Mouse (Mus musculus): Measurements from ENCODE around the gene Dnah9. TPM values are rescaled to one million over a fixed set of nuclear protein-coding genes. Genes with fewer than 3 reads are reported as not detected.
A peak's percentile ranks its signal among the peaks of the same experiment; 100 is the strongest.

The Dnah9 gene
- polyA plus RNA-seq, 1 experiment from 2014 or later = 1.8 TPM

- Histone ChIP-seq H3K9ac (replicated peaks; ENCODE audit: low read depth) (no peak overlapping the region), H3K4me2 (replicated peaks; ENCODE audit: low read depth, low read length) (no peak overlapping the region), H3K4me1 (ENCODE audit: insufficient read depth, low read depth, low read length) (no peaks in the 10 kb centered on the region), H3K27ac (ENCODE audit: low read length) (no peak overlapping the region), H3K9me3 (ENCODE audit: low read length) (no peaks in the 10 kb centered on the region), H3K27me3 (replicated peaks; ENCODE audit: insufficient read depth, low read length) (no peaks in the 10 kb centered on the region), H3K36me3 (ENCODE audit: insufficient read depth, low read length) (no peaks in the 10 kb centered on the region), H3K4me3 (ENCODE audit: low read depth, low read length) (no peak overlapping the region)
- ATAC-seq (no peak; the same call in 1 of the 2 replicates), DNase-seq (ENCODE audit: low spot score) (peak; percentile 41)
- no peak for TF ChIP-seq CTCF (IDR thresholded peaks at IDR 0.05)
- 0 out of 2 replicates have a peak, but pooled peaks have one; percentile 17 for TF ChIP-seq EP300 (IDR thresholded peaks at IDR 0.05)
- WGBS = 45% methylated on average over 10 of the region's 10 CpGs
Observed at GRCm38 (mm10) chr11:65794428-65795219, 373.7 kb downstream of the Dnah9 start.

GRCm38 (mm10) chr11:65788154-65788553 lies 380.2 kb downstream of the Dnah9 start, which contains the start of gene Map2k4:
Gene Map2k4 (minus strand): TSS chr11:65788297.
- WGBS = under 1% methylated on average over 30 of the region's 36 CpGs
- ATAC-seq (peak; percentile 99), DNase-seq (ENCODE audit: low spot score) (peak; percentile 94)
- H3K4me2 ChIP-seq (replicated peaks; ENCODE audit: low read depth, low read length) = peak within 1 kb of the TSS; percentile 74
- H3K9me3 ChIP-seq (ENCODE audit: low read length) = no peaks in the 10 kb centered on the region
- TF ChIP-seq CTCF (IDR thresholded peaks at IDR 0.05) (peak; percentile 3; the same call in 1 of the 2 replicates), EP300 (IDR thresholded peaks at IDR 0.05) (no peak)
- peak within 1 kb of the TSS; percentile 96 for H3K9ac ChIP-seq (replicated peaks; ENCODE audit: low read depth)
- H3K27ac ChIP-seq (ENCODE audit: low read length) = peak within 1 kb of the TSS; percentile 94
- H3K27me3 ChIP-seq (replicated peaks; ENCODE audit: insufficient read depth, low read length) = no peaks in the 10 kb centered on the region
- H3K36me3 ChIP-seq (ENCODE audit: insufficient read depth, low read length) = no peaks in the 10 kb centered on the region
- H3K4me3 ChIP-seq (ENCODE audit: low read depth, low read length) = peak within 1 kb of the TSS; percentile 99
- H3K4me1 ChIP-seq (ENCODE audit: insufficient read depth, low read depth, low read length) = peaks cover 17% of the 10 kb centered on the region; the same call in 1 of the 2 replicates

- peak overlapping the region; percentile 94 for H3K27ac ChIP-seq (ENCODE audit: low read length)
- peak overlapping the region; percentile 96 for H3K9ac ChIP-seq (replicated peaks; ENCODE audit: low read depth)
- no peaks in the 10 kb centered on the region for H3K27me3 ChIP-seq (replicated peaks; ENCODE audit: insufficient read depth, low read length)
- H3K36me3 ChIP-seq (ENCODE audit: insufficient read depth, low read length) = no peaks in the 10 kb centered on the region
- peaks cover 17% of the 10 kb centered on the region; the same call in 1 of the 2 replicates for H3K4me1 ChIP-seq (ENCODE audit: insufficient read depth, low read depth, low read length)
- H3K4me3 ChIP-seq (ENCODE audit: low read depth, low read length) = peak overlapping the region; percentile 99
- H3K9me3 ChIP-seq (ENCODE audit: low read length) = no peaks in the 10 kb centered on the region
- ATAC-seq (peak; percentile 84), DNase-seq (ENCODE audit: low spot score) (peak; percentile 42)
- under 1% methylated on average over 55 of the region's 71 CpGs for WGBS
- peak overlapping the region; percentile 74 for H3K4me2 ChIP-seq (replicated peaks; ENCODE audit: low read depth, low read length)
- TF ChIP-seq EP300 (IDR thresholded peaks at IDR 0.05) (no peak), CTCF (IDR thresholded peaks at IDR 0.05) (no peak)
Observed at GRCm38 (mm10) chr11:65787421-65788151, 380.8 kb downstream of the Dnah9 start.

GRCm38 (mm10) chr11:65786160-65786559 lies 382.2 kb downstream of the Dnah9 start:
- DNase-seq (ENCODE audit: low spot score) = no peak
- no peaks in the 10 kb centered on the region for H3K27me3 ChIP-seq (replicated peaks; ENCODE audit: insufficient read depth, low read length)
- no peak overlapping the region for H3K9ac ChIP-seq (replicated peaks; ENCODE audit: low read depth)
- no peak overlapping the region for H3K27ac ChIP-seq (ENCODE audit: low read length)
- no peak for ATAC-seq
- no peaks in the 10 kb centered on the region for H3K9me3 ChIP-seq (ENCODE audit: low read length)
- peaks cover 17% of the 10 kb centered on the region; the same call in 1 of the 2 replicates for H3K4me1 ChIP-seq (ENCODE audit: insufficient read depth, low read depth, low read length)
- TF ChIP-seq CTCF (IDR thresholded peaks at IDR 0.05) = no peak
- no peak for TF ChIP-seq EP300 (IDR thresholded peaks at IDR 0.05)
- H3K4me3 ChIP-seq (ENCODE audit: low read depth, low read length) = no peak overlapping the region
- H3K36me3 ChIP-seq (ENCODE audit: insufficient read depth, low read length) = no peaks in the 10 kb centered on the region
- WGBS = 74% methylated on average over 2 of the region's 2 CpGs
- peak overlapping the region; percentile 74; the same call in 1 of the 2 replicates for H3K4me2 ChIP-seq (replicated peaks; ENCODE audit: low read depth, low read length)

GRCm38 (mm10) chr11:65781596-65781995 lies 386.8 kb downstream of the Dnah9 start:
- Histone ChIP-seq H3K27ac (ENCODE audit: low read length) (no peak overlapping the region), H3K4me1 (ENCODE audit: insufficient read depth, low read depth, low read length) (peaks cover 15% of the 10 kb centered on the region; the same call in 1 of the 2 replicates), H3K36me3 (ENCODE audit: insufficient read depth, low read length) (peaks cover 5% of the 10 kb centered on the region; the same call in 1 of the 2 replicates), H3K4me2 (replicated peaks; ENCODE audit: low read depth, low read length) (no peak overlapping the region), H3K4me3 (ENCODE audit: low read depth, low read length) (no peak overlapping the region), H3K27me3 (replicated peaks; ENCODE audit: insufficient read depth, low read length) (no peaks in the 10 kb centered on the region), H3K9me3 (ENCODE audit: low read length) (no peaks in the 10 kb centered on the region), H3K9ac (replicated peaks; ENCODE audit: low read depth) (no peak overlapping the region)
- DNase-seq (ENCODE audit: low spot score) (no peak), ATAC-seq (no peak)
- TF ChIP-seq CTCF (IDR thresholded peaks at IDR 0.05) = no peak
- no peak for TF ChIP-seq EP300 (IDR thresholded peaks at IDR 0.05)
- WGBS = 76% methylated on average over 3 of the region's 3 CpGs

Measured in lung, postnatal 0 days (tissue).